Mouse (Mus musculus) stomach, embryonic 14.5 days (tissue): ENCODE results near the gene Galnt18. TPM values are rescaled to one million over a fixed set of nuclear protein-coding genes. Genes with fewer than 3 reads are reported as not detected.

ENCODE experiments used
- ATAC-seq: fragments of 200-750 bp; cut with Nextera tagmentation; 2 replicates; pipeline ENCODE4 v1.8.0; 2017; ENCODE audit warnings: low read depth, moderate TSS enrichment; ENCODE audit not compliant: insufficient number of reproducible peaks, insufficient read depth, low FRiP score
- H3K27ac ChIP-seq: fragments of 300-500 bp; sonication (generic); 2 replicates; pipeline ENCODE4 v1.5.1; 2014; ENCODE audit warnings: mild to moderate bottlenecking, low read length, moderate library complexity, mixed read lengths
- H3K27me3 ChIP-seq: fragments of 300-500 bp; sonication (generic); 2 replicates; pipeline ENCODE4 v1.6.1; 2014; ENCODE audit warnings: low read length, control low read depth, mixed read lengths; ENCODE audit not compliant: control insufficient read depth, insufficient read depth
- H3K36me3 ChIP-seq: fragments of 300-500 bp; sonication (generic); 2 replicates; pipeline ENCODE4 v1.6.1; 2014; ENCODE audit warnings: mild to moderate bottlenecking, control low read depth, low read length, moderate library complexity, mixed read lengths; ENCODE audit not compliant: control insufficient read depth, insufficient read depth
- H3K4me1 ChIP-seq: fragments of 300-500 bp; sonication (generic); 2 replicates; pipeline ENCODE4 v1.6.1; 2014; ENCODE audit warnings: low read length, control low read depth, mixed read lengths; ENCODE audit not compliant: control insufficient read depth, insufficient read depth
- H3K4me2 ChIP-seq: fragments of 300-500 bp; sonication (generic); replicated peaks from 2 replicates; pipeline ENCODE4 v1.6.1; 2014; ENCODE audit warnings: low read depth, low read length, control low read depth
- H3K4me3 ChIP-seq: fragments of 300-500 bp; sonication (generic); 2 replicates; pipeline ENCODE4 v1.5.1; 2014; ENCODE audit warnings: low read depth, low read length, control low read depth
- H3K9ac ChIP-seq: fragments of 300-500 bp; sonication (generic); replicated peaks from 2 replicates; pipeline ENCODE4 v1.6.1; 2014; ENCODE audit warnings: low read depth, mild to moderate bottlenecking, control low read depth, low read length, moderate library complexity, mixed read lengths
- H3K9me3 ChIP-seq: fragments of 300-500 bp; sonication (generic); 2 replicates; pipeline ENCODE4 v1.6.1; 2016; ENCODE audit warnings: low read depth, low read length, control low read depth; ENCODE audit not compliant: control insufficient read depth
- WGBS: fragments of 180-500 bp; shearing (Covaris S2); extraction: QIAGEN DNeasy Blood & Tissue Kit; methylation state at CpG from one replicate; pipeline ENCODE4 v1.1.7; 2014; 5-methylcytosine and 5-hydroxymethylcytosine counted together
- polyA plus RNA-seq: library from polyadenylated mRNA; unstranded; fragments of >200 nt; fragmentation: Nextera tagmentation; extraction: Ambion mirVana; gene quantifications from 2 replicates; pipeline ENCODE4 v1.2.1, GENCODE M21; 2014

Gene Galnt18
- polyA plus RNA-seq, 1 experiment from 2014 or later, result 40.8 TPM

- Histone ChIP-seq H3K9ac (no peak overlapping the region), H3K27me3 (no peaks in the 10 kb centered on the region)
- 71% methylated on average over 5 of the region's 5 CpGs for WGBS
Measured at GRCm38 (mm10) chr7:111714639-111715360, 65.0 kb downstream of the Galnt18 start.

DNA sequence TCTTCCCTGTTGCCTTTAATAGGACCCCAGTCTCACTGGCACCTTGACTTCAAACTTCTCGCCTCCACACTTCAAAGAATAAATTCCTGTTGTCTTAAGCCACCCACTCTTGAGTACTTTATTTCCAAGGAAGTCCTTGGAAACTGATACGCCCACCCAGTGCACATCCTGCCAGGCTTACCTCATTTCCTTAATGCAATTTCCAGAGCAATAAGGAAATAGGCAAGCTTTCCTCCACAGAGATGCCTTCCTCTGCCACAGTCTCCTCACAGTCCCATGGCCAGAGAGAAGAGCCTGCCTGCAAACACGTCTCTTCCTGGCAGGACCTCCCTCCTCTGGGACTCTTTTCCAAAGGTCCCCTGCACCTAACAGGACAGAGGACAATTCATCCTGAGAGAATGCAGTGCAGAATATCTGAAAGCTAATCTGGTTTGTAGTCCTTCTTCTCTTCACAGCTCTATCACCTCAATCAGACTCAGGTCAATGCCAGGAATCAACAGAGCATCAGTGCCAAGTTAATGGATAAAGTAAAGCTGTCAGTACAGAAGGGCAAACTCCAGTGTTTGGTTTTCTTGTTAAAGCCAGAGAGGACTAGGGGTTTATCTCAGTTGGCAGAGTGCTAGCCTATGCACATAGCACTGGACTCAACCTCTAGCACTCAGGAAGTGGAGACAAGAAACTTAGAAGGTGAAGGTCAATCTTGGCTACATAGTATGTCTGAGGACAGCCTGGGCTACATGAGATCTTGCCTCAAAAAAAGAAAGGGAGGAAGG, 65.8 kb downstream of the Galnt18 start:
- no peak for ATAC-seq
- WGBS, result 72% methylated on average over 3 of the region's 3 CpGs
- no peaks in the 10 kb centered on the region for H3K36me3 ChIP-seq
- H3K27me3 ChIP-seq, result no peaks in the 10 kb centered on the region
- H3K4me3 ChIP-seq, result no peak overlapping the region
- no peak overlapping the region for H3K27ac ChIP-seq
- peaks cover 9% of the 10 kb centered on the region; the same call in 1 of the 2 replicates for H3K4me1 ChIP-seq
- H3K9me3 ChIP-seq, result no peaks in the 10 kb centered on the region; the same call in 1 of the 2 replicates
- H3K9ac ChIP-seq, result no peak overlapping the region
- H3K4me2 ChIP-seq, result no peak overlapping the region

More at GRCm38 (mm10) chr7:111714639-111715360, 65.0 kb downstream of the Galnt18 start:
- Histone ChIP-seq H3K27ac (no peak overlapping the region), H3K4me2 (no peak overlapping the region), H3K4me1 (peaks cover 10% of the 10 kb centered on the region; the same call in 1 of the 2 replicates), H3K4me3 (no peak overlapping the region), H3K36me3 (no peaks in the 10 kb centered on the region), H3K9me3 (no peaks in the 10 kb centered on the region; the same call in 1 of the 2 replicates)
- ATAC-seq, result no peak

- Histone ChIP-seq H3K27me3 (no peaks in the 10 kb centered on the region), H3K4me1 (peaks cover 6% of the 10 kb centered on the region; the same call in 1 of the 2 replicates), H3K4me2 (no peak overlapping the region), H3K9ac (no peak overlapping the region), H3K27ac (no peak overlapping the region), H3K4me3 (no peak overlapping the region), H3K9me3 (no peaks in the 10 kb centered on the region; the same call in 1 of the 2 replicates), H3K36me3 (no peaks in the 10 kb centered on the region)
- no peak for ATAC-seq
- 83% methylated on average over 4 of the region's 4 CpGs for WGBS
Measured at GRCm38 (mm10) chr7:111712797-111713196, 67.0 kb downstream of the Galnt18 start.

DNA sequence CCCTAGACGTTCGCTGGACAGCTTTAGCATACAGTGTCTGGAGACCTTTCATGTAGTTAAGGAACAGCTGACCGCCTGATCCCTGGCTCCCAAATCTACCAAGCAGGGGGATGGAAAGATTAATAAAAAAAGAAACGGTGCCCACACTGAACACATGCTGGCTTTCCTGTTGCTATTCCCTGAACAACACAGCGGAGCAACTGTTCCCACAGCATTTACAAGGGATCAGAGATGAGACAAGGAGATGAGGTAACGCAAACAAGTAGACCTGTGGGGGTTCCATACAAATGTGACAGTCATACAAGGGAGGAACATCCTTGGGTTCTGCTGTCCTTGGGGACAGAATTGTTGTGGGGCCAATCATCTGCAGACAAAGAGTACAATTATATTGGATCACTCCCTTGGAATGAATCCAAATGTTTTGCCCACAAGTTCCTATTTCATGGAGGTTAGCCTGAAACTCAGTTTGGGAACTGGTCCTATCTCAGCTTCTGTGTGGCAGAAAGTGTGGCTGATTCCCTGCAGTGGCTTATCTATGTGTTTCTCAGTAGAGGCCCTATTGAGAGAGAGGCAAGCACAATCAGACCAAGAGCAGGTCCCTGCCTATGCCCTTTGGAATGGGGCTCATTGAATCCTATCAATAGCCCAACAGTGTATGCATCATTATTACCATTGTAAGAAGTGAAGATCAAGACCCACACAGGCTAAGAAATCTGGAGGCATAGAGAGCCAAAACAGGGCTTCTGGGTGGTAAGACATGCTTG, 68.5 kb downstream of the Galnt18 start:
- no peak overlapping the region for H3K4me2 ChIP-seq
- WGBS, result 81% methylated on average over 6 of the region's 6 CpGs
- H3K4me1 ChIP-seq, result peaks cover 6% of the 10 kb centered on the region; the same call in 1 of the 2 replicates
- H3K9ac ChIP-seq, result no peak overlapping the region
- no peak overlapping the region for H3K27ac ChIP-seq
- no peaks in the 10 kb centered on the region for H3K36me3 ChIP-seq
- no peaks in the 10 kb centered on the region; the same call in 1 of the 2 replicates for H3K9me3 ChIP-seq
- ATAC-seq, result no peak
- no peaks in the 10 kb centered on the region for H3K27me3 ChIP-seq
- H3K4me3 ChIP-seq, result no peak overlapping the region

DNA sequence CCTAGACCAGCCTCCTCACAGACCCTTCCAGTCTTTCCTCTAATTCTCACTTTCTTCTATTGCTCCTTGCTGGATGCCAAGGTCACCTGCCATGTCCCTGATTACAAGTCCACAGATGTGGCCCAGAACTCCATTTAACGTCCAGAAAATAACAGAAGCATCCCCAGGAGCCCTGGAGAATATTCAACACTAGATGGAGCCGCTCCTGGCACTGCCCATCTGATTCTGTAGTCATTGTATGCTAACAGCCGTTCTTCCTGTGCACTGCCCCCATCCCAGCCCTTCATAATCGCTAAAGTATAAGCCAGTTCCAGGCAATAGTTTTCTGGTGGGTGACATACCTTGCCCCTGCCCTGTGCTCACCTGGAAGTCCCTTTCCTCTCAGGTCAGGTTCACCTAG, 69.5 kb downstream of the Galnt18 start:
- H3K4me2 ChIP-seq, result no peak overlapping the region
- no peaks in the 10 kb centered on the region; the same call in 1 of the 2 replicates for H3K9me3 ChIP-seq
- ATAC-seq, result no peak
- no peak overlapping the region for H3K4me3 ChIP-seq
- H3K27ac ChIP-seq, result no peak overlapping the region
- peaks cover 6% of the 10 kb centered on the region; the same call in 1 of the 2 replicates for H3K4me1 ChIP-seq
- H3K36me3 ChIP-seq, result no peaks in the 10 kb centered on the region
- 43% methylated on average over 4 of the region's 4 CpGs for WGBS
- no peaks in the 10 kb centered on the region for H3K27me3 ChIP-seq
- H3K9ac ChIP-seq, result no peak overlapping the region

DNA sequence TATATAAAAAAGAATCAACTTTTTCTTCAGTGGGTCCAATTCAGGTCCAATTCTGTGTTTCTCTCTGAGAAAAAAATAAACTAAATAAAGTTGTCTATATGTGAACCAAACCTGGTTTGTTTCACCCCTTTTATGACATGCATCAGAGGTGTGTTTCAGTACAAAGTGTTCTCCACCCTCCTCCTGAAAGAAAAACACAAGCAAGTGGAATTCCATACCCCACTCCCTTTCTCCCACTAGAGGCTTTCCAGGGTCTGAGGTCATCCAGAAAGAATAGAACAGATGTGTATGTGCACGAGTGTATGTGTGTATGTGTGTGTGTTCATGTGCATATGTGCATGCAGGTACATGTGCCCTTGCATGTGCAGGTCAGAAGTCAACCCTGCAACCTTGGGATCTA, 71.2 kb downstream of the Galnt18 start:
- no peaks in the 10 kb centered on the region for H3K4me1 ChIP-seq
- no peak overlapping the region for H3K27ac ChIP-seq
- ATAC-seq, result no peak
- WGBS, result 38% methylated on average over 1 of the region's 1 CpGs
- H3K4me3 ChIP-seq, result no peak overlapping the region
- H3K9me3 ChIP-seq, result no peaks in the 10 kb centered on the region; the same call in 1 of the 2 replicates
- no peaks in the 10 kb centered on the region for H3K27me3 ChIP-seq
- no peak overlapping the region for H3K4me2 ChIP-seq
- no peaks in the 10 kb centered on the region for H3K36me3 ChIP-seq
- no peak overlapping the region for H3K9ac ChIP-seq

GRCm38 (mm10) chr7:111702961-111703360, 76.8 kb downstream of the Galnt18 start:
- no peak overlapping the region for H3K4me3 ChIP-seq
- H3K27ac ChIP-seq, result no peak overlapping the region
- no peaks in the 10 kb centered on the region for H3K4me1 ChIP-seq
- no peaks in the 10 kb centered on the region for H3K36me3 ChIP-seq
- ATAC-seq, result no peak
- no peak overlapping the region for H3K9ac ChIP-seq
- H3K27me3 ChIP-seq, result no peaks in the 10 kb centered on the region
- no peaks in the 10 kb centered on the region for H3K9me3 ChIP-seq
- H3K4me2 ChIP-seq, result no peak overlapping the region
- WGBS, result 95% methylated on average over 2 of the region's 2 CpGs

- H3K4me3 ChIP-seq, result no peak overlapping the region
- H3K27me3 ChIP-seq, result no peaks in the 10 kb centered on the region
- no peak overlapping the region for H3K27ac ChIP-seq
- no peaks in the 10 kb centered on the region for H3K4me1 ChIP-seq
- no peak overlapping the region for H3K4me2 ChIP-seq
- ATAC-seq, result no peak
- no peak overlapping the region for H3K9ac ChIP-seq
- H3K9me3 ChIP-seq, result no peaks in the 10 kb centered on the region
- no peaks in the 10 kb centered on the region for H3K36me3 ChIP-seq
Measured at GRCm38 (mm10) chr7:111701788-111702187, 78.0 kb downstream of the Galnt18 start.
